Mouse (Mus musculus): ENCODE measurements around the gene Erich3. TPM values are rescaled to one million over a fixed set of nuclear protein-coding genes. Genes with fewer than 3 reads are reported as not detected.

Erich3 gene
- polyA plus RNA-seq, 1 experiment: 9.2 TPM

DNA sequence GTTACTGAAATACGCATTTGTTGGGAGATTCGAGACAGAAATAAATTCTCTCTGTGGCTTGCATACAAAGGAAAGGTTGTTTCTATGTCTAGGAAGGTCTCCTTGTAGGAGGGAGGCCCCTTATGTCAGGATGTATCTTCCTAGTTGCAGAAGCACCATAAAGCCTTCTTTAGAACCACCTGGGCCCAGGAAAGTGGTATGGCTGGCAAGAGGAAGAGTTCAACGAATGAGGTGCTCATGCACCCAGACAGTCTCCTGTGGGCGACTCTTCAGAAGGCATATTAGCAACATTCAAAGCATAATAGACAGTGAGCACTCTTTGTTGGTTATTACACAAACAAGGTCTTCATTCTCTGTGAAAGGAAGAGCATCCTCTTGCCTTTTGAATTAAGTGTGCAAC lies 977 bp downstream of the Erich3 start:
- Histone ChIP-seq H3K4me1 (ENCODE audit: control insufficient read depth, insufficient read depth, low read length) (peaks cover 4% of the 10 kb centered on the region; the same call in 1 of the 2 replicates), H3K4me3 (ENCODE audit: insufficient read depth, low read length) (peak overlapping the region; percentile 47), H3K27ac (ENCODE audit: insufficient read depth, low read length) (peak overlapping the region; percentile 77)
- TF ChIP-seq CTCF (IDR thresholded peaks at IDR 0.05; ENCODE audit: extremely low read depth, insufficient read depth, low read length) (no peak), POLR2A (IDR thresholded peaks at IDR 0.05; ENCODE audit: extremely low read depth, insufficient read depth, low read length) (no peak)

DNA sequence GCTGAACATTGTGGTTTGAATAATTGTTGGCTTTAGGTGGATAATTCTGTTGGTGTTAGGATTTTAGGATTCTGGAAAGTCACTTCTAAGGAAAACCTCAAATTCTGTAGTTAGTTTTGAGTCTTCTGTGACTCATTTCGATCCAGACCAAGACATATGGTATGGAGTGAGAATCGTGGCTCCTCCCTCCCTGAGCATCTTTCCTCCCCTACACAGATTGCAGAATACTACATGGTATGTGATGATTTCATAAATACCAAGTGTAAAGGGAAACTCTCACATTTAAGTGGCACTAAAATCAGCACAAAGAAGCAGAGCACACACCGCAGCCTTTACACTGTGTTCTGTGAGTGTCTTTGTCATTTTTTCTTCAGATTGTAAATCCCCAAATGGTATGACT lies 4.8 kb downstream of the Erich3 start:
- TF ChIP-seq CTCF (IDR thresholded peaks at IDR 0.05; ENCODE audit: extremely low read depth, insufficient read depth, low read length): no peak
- TF ChIP-seq POLR2A (IDR thresholded peaks at IDR 0.05; ENCODE audit: extremely low read depth, insufficient read depth, low read length): no peak
- Histone ChIP-seq H3K27ac (ENCODE audit: insufficient read depth, low read length) (no peak overlapping the region), H3K4me1 (ENCODE audit: control insufficient read depth, insufficient read depth, low read length) (peaks cover 3% of the 10 kb centered on the region; the same call in 1 of the 2 replicates), H3K4me3 (ENCODE audit: insufficient read depth, low read length) (no peak overlapping the region)

DNA sequence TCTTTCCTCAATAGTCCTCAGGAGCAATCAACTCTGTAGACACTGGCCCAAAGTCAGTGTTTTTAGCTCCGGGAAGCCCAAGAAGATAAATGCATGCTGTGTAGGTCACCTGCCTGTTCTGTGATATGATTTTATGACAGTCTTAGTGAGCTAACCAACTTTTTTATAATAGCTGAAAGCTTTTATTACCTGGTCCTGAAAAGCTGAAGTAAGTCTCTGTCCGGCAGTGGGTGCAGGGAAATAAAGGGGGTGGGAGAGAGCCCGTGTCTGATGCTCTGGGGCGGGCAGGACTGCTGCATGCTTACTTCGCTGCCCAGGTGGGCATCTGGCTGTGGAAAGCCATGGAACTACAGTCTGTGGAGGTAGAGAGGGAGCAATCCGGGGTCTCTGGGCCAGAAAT lies 6.9 kb downstream of the Erich3 start:
- H3K27ac ChIP-seq (ENCODE audit: insufficient read depth, low read length): no peak overlapping the region
- H3K4me1 ChIP-seq (ENCODE audit: control insufficient read depth, insufficient read depth, low read length): no peaks in the 10 kb centered on the region; the same call in 1 of the 2 replicates
- TF ChIP-seq POLR2A (IDR thresholded peaks at IDR 0.05; ENCODE audit: extremely low read depth, insufficient read depth, low read length) (no peak), CTCF (IDR thresholded peaks at IDR 0.05; ENCODE audit: extremely low read depth, insufficient read depth, low read length) (no peak)
- no peak overlapping the region for H3K4me3 ChIP-seq (ENCODE audit: insufficient read depth, low read length)

DNA sequence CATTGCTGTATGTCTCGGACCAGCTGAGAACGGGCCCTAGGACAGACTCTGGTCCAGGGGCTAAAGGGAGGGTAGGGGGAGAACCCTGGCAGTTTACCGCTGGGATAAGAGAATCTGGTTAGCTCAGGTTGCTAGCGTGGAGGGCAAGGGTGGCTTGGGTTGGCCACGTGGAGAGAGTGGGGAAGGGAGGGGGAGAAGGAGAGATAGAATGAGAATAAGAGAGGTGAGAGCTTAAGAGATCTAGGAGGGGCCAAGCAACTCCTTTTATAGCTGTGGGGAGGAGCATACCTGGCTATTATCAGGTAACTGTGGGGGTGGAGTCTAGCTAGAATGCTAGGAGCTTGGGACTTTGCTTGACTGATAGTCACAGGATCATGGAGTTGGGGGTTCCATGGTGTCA lies 7.4 kb downstream of the Erich3 start:
- no peak overlapping the region for H3K4me3 ChIP-seq (ENCODE audit: insufficient read depth, low read length)
- TF ChIP-seq POLR2A (IDR thresholded peaks at IDR 0.05; ENCODE audit: extremely low read depth, insufficient read depth, low read length) (no peak), CTCF (IDR thresholded peaks at IDR 0.05; ENCODE audit: extremely low read depth, insufficient read depth, low read length) (no peak)

DNA sequence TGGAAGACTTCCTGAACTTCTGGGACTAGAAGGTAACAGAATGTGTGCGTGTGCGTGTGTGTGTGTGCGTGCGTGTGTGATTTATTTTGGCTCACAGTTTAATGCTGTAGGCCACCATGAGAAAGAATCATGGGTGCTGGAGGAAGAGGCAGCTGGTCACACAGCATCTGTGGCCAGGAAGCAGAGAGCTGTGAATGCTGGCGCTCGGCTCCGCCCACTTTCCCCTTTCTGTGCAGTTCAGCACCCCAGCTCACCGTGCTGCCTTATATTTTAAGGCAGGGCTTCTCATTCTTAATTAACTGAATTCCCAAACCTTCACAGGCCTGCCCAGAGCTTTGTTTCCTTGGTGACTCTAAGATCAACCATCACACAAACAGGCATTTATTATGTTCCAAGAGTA lies 9.7 kb downstream of the Erich3 start:
- Histone ChIP-seq H3K4me1 (ENCODE audit: control insufficient read depth, insufficient read depth, low read length) (no peaks in the 10 kb centered on the region), H3K4me3 (ENCODE audit: insufficient read depth, low read length) (no peak overlapping the region), H3K27ac (ENCODE audit: insufficient read depth, low read length) (no peak overlapping the region)
- TF ChIP-seq POLR2A (IDR thresholded peaks at IDR 0.05; ENCODE audit: extremely low read depth, insufficient read depth, low read length) (no peak), CTCF (IDR thresholded peaks at IDR 0.05; ENCODE audit: extremely low read depth, insufficient read depth, low read length) (no peak)

More for the DNA sequence above, 7.4 kb downstream of the Erich3 start:
- Histone ChIP-seq H3K4me1 (ENCODE audit: control insufficient read depth, insufficient read depth, low read length) (no peaks in the 10 kb centered on the region; the same call in 1 of the 2 replicates), H3K27ac (ENCODE audit: insufficient read depth, low read length) (no peak overlapping the region)

DNA sequence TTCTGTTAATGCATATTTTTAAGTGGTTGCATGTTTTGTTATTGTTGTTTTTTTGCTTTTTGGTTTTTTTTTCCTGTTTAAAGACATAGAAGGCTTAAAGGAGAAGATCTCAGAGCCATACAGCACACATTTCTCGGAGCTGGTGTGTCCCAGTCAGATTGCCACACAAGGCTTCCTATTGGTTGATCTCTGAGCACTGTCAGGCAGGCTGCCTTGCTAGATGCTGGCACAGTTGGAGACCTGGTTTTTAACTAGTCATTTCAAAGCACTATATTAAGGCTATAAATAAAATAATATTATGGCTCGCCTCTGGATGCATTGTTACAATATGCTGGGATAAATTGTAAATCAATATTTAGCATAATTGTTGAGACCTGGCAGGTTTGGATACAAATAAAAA lies 18.9 kb downstream of the Erich3 start:
- TF ChIP-seq CTCF (IDR thresholded peaks at IDR 0.05; ENCODE audit: extremely low read depth, insufficient read depth, low read length): no peak
- no peak for TF ChIP-seq POLR2A (IDR thresholded peaks at IDR 0.05; ENCODE audit: extremely low read depth, insufficient read depth, low read length)
- H3K27ac ChIP-seq (ENCODE audit: insufficient read depth, low read length): no peak overlapping the region
- H3K4me1 ChIP-seq (ENCODE audit: control insufficient read depth, insufficient read depth, low read length): no peaks in the 10 kb centered on the region
- no peak overlapping the region for H3K4me3 ChIP-seq (ENCODE audit: insufficient read depth, low read length)

DNA sequence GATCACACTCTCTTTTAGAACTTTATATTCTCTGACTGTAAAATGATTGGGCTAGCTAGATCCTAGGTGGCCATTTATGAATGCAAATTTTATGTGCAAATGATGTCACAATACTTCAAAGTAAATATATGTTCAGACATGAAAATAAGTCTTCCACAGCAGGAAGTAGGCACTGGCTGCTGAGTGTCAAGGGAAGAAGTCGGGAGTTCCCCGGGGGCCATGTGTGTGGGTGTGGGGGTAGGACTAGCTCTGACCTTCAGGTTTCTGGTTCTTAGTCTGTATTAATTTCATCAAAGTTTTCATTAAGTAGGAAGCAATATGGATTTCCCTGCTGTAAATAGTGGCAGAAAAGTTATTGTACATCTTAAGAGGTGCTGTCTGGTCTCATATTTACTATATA lies 20.0 kb downstream of the Erich3 start:
- no peak overlapping the region for H3K4me3 ChIP-seq (ENCODE audit: insufficient read depth, low read length)
- H3K27ac ChIP-seq (ENCODE audit: insufficient read depth, low read length): no peak overlapping the region
- no peaks in the 10 kb centered on the region for H3K4me1 ChIP-seq (ENCODE audit: control insufficient read depth, insufficient read depth, low read length)
- TF ChIP-seq CTCF (IDR thresholded peaks at IDR 0.05; ENCODE audit: extremely low read depth, insufficient read depth, low read length) (no peak), POLR2A (IDR thresholded peaks at IDR 0.05; ENCODE audit: extremely low read depth, insufficient read depth, low read length) (no peak)

DNA sequence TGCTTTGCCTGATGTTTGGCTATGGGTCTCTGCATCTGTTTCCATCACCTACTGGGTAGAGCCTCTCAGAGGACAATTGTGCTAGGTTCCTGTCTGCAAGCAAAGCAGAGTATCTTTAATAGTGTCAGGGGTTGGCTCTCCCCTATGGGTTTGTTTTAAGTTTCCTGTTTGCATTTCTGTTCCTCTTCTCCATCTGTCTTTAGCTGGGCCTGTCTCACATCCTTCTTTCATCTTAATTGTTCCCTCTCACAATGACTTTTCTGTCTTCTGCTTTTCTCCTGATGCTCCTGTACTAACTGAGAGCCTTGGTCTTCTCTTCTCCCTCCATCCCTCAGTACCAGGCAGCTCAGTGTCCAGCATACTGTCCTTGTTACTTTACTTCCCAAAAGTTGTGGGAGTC lies 26.6 kb downstream of the Erich3 start:
- Histone ChIP-seq H3K27ac (ENCODE audit: insufficient read depth, low read length) (no peak overlapping the region), H3K4me1 (ENCODE audit: control insufficient read depth, insufficient read depth, low read length) (peaks cover 12% of the 10 kb centered on the region)
- TF ChIP-seq POLR2A (IDR thresholded peaks at IDR 0.05; ENCODE audit: extremely low read depth, insufficient read depth, low read length): no peak
- TF ChIP-seq CTCF (IDR thresholded peaks at IDR 0.05; ENCODE audit: extremely low read depth, insufficient read depth, low read length): no peak

DNA sequence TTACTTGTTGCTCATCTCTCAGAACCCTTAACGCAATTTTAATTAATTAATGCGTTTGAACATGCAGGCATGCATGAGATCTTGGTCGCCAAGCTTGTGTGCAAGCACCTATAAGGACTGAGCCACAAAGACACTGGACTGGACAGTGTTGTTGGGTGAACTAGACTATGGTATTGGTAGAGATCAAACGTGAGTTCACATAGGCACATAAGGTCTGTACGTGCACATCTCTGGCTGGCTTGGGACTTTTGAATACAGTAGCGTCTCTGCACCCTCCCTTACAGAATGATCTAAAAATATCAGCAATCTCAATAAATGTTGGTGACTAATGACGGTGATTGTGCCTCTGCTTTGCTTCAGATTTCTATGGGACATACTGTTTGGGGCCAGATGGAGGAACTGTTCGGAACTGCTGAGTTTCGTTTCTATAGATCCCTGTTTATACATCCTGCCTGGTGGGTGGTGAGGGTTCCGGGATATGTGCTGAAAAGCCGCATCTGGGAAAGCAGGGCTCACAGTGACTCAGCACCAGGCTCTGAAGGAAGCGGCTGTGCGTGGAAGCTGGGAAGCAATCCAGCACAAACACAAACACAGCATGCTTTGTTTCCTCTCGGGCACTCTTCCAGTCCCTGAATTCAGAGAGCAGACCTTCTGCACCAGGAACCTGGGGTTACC lies 28.4 kb downstream of the Erich3 start:
- TF ChIP-seq POLR2A (IDR thresholded peaks at IDR 0.05; ENCODE audit: extremely low read depth, insufficient read depth, low read length) (no peak), CTCF (IDR thresholded peaks at IDR 0.05; ENCODE audit: extremely low read depth, insufficient read depth, low read length) (no peak)
- Histone ChIP-seq H3K27ac (ENCODE audit: insufficient read depth, low read length) (peak overlapping the region; percentile 24; the same call in 1 of the 2 replicates), H3K4me3 (ENCODE audit: insufficient read depth, low read length) (no peak overlapping the region; the same call in 1 of the 2 replicates), H3K4me1 (ENCODE audit: control insufficient read depth, insufficient read depth, low read length) (peaks cover 13% of the 10 kb centered on the region)

More for the DNA sequence above, 26.6 kb downstream of the Erich3 start:
- H3K4me3 ChIP-seq (ENCODE audit: insufficient read depth, low read length): no peak overlapping the region

DNA sequence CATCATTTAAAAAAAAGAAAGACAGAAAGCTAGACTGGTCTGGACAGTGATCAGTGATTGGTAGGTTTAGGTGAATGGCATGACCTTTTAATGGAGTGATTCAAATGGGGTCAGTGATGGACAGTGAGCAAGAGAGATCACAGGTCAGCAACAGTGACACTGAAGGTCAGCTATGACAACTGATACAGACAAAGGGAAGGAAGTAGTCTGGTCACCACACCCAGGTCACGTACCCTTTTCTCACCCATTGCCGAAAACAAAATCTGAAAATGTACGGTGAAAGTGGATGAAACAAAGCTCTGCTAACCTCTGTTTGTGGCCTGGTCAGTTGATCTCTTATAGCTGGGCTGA lies 28.9 kb downstream of the Erich3 start:
- TF ChIP-seq CTCF (IDR thresholded peaks at IDR 0.05; ENCODE audit: extremely low read depth, insufficient read depth, low read length) (no peak), POLR2A (IDR thresholded peaks at IDR 0.05; ENCODE audit: extremely low read depth, insufficient read depth, low read length) (no peak)
- Histone ChIP-seq H3K4me3 (ENCODE audit: insufficient read depth, low read length) (no peak overlapping the region), H3K4me1 (ENCODE audit: control insufficient read depth, insufficient read depth, low read length) (peaks cover 13% of the 10 kb centered on the region), H3K27ac (ENCODE audit: insufficient read depth, low read length) (peak overlapping the region; percentile 24; the same call in 1 of the 2 replicates)
